Mouse (Mus musculus) cerebellum, adult 8-10 months (tissue): ENCODE data around the gene Timm8a1.
"Not testable (repeated sequence)": the region's sequence is repeated elsewhere in the genome, so short reads cannot be mapped to it uniquely, and the experiment has no call there.

ENCODE experiments used
- DNase-seq: peaks from one replicate; pipeline ENCODE4 v3.0.0; 2022

Timm8a1 gene

DNA sequence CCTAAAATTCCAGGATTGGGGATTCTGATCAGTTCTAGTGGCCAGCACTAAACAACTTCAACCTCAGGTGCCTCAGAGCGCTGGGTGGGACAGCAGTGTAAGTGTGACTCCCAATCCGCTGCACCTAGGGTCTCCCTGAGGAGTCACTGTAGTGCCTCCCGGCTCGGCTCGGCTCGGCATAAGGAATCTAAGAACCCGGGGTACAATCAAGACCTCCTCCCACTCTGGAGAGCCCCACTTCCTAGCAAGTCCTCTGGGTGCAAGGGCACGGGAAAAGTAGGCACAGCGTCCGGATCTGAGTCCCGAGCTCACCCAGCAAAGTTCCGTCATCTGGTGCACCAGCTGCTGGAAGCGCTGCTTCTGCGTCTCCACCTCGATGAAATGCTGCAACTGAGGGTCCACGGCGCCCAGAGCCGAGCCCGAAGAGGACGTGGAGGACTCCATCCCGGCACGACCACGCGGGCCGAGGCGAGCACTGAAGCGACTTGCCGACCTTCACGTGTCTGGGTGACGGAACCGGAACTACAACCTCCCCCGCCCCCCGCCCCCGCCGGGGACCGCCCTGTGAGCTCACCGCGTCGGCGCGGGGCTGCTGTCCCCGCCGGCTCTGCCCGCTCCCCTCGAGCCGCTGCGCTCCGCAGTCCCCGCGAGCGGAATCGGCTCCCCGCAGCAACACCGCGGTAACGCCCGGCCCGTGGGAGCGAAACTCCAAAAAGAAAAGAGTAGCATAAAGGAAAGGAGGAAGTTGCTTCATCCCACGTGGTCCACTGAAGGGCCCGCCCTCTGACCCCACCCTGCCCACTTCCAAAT, at the start of gene Timm8a1:
Timm8a1 (minus strand) TSS at position 721 of the 810 bp plus-strand sequence.
- DNase-seq, result peak; percentile 37

DNA sequence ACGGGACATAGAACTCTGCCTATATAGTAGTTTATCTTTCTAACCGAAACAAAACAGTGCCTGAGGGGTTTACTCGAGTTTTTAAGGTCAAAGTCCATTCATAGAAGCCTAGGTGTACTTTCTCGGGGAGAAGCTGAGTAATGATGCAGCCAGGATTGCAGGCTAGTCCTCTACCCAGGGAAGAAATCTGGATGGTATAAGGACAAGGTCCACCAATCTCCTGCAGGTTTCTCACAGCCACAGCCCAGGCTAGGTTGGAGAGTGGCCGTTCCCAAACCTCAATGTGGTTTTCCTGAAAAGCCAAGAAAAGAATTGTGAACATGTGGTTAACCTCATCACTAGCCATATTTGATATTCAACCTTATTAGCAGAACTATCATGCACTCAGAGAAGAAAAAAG, 48.2 kb upstream of the Timm8a1 start:
- no peak for DNase-seq

- DNase-seq, result no peak
Measured at GRCm38 (mm10) chrX:134588997-134589396, 47.3 kb upstream of the Timm8a1 start.

DNA sequence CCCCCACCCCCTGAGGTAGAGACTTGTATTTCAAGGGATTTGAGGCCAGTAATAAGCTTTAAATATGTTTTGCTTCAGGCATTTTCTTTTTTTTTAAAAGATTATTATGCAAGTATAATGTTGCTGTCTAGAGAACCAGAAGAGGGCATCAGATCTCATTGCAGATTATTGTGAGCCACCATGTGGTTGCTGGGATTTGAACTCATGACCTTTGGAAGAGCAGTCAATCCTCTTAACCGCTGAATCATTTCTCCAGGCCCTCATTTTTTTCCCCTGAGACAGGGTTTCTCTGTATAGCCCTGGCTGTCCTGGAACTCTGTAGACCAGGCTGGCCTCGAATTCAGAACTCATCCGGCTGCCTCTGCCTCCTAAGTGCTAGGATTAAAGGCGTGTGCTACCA, 46.6 kb upstream of the Timm8a1 start:
- DNase-seq, result no peak

DNA sequence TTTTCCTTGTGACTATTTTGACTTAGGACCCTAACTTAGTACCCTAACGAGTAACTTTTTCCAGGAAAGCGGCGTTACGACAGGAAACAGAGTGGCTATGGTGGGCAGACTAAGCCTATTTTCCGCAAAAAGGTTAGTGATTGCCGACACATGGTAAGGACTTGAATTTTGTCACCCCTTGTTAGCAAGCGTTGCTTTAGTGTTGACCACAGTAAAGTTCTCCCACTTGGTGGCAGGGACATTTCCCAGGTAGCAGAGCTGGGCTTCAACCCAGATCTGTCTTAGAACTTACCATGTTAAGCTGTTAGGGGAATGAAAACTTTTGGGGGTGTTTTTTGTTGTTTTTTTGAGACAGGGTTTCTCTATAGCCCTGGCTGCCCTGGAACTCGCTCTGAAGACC, 44.8 kb upstream of the Timm8a1 start:
- no peak for DNase-seq

DNA sequence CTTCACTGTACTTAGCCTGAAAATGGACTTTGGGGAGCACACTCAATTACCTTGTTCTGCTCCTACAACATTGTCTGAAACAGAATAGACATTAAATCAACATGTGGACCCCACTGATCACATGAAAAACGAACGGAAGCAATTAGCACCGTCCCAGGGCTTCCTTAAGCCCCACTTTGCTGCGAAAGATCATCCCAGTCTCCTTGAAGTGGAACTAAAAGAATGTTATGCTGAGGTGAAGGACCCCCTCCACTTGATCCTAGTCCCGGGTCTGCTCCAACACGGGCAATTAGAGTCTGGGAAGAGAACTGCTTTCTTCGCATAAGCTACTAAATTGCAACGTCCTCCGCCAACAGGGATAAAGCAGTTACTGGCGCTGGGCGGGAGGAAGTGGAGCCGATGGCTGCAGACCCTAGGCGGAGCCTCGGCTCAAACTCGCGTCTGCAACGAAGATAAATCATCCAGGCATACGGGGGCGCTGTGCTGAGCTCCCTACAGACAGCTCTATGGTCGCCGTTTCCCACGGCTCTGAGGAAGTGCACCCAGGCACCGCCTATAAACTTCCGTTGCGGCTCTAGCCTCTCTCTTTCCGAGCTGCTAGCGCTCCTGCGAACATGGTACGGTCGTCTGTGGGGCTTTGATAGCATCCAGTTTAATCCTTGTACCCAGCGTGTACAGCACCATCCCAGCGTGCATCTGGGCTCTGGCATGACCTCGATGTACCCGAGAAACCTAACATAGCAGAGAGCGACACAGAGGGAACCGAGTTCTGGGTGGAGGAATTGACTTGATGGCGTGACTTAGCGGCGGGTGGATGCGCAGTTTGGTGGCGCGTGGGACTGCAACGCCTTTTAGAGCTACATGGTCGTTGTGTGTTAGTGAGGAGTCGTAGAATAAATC, 43.7 kb upstream of the Timm8a1 start, which contains the start of gene Rpl36a:
Rpl36a (plus strand) TSS at position 552 of the 900 bp plus-strand sequence.
- DNase-seq, result peak; percentile 87

GRCm38 (mm10) chrX:134582888-134583669, 41.4 kb upstream of the Timm8a1 start, which contains the start of gene Btk:
Gene Btk (minus strand): TSS chrX:134583570.
- no peak for DNase-seq

GRCm38 (mm10) chrX:134582270-134582669, 40.6 kb upstream of the Timm8a1 start:
- DNase-seq, result no peak

- no peak for DNase-seq
Measured at GRCm38 (mm10) chrX:134580528-134581305, 39.1 kb upstream of the Timm8a1 start.

GRCm38 (mm10) chrX:134577896-134578295, 36.2 kb upstream of the Timm8a1 start:
- DNase-seq, result no peak

- no peak for DNase-seq
Measured at GRCm38 (mm10) chrX:134566536-134567222, 25.0 kb upstream of the Timm8a1 start.

- DNase-seq, result no peak
Measured at GRCm38 (mm10) chrX:134564326-134564725, 22.7 kb upstream of the Timm8a1 start.

GRCm38 (mm10) chrX:134554425-134554824, 12.8 kb upstream of the Timm8a1 start:
- no peak for DNase-seq

- DNase-seq, result no peak
Measured at GRCm38 (mm10) chrX:134553326-134553725, 11.7 kb upstream of the Timm8a1 start.

GRCm38 (mm10) chrX:134550903-134551302, 9.2 kb upstream of the Timm8a1 start:
- DNase-seq, result peak; percentile 39

DNA sequence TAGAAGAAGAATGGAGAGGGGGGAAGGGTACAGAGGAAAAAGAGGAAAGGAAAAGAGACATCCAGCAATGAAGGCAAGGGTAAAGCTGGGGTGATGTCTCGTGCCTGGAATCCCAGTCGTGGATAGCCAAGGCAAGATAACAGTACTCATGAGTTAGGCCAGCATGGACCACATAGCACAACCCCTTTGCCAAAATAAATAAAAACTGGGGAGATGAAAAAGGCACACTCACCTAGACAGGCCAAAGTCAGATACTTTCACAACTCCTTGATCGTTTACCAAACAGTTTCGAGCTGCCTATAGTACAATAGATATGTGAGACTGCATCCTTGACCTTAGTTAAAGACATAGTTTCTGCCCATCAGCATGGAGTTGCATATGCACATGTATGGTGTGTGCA, 5.7 kb upstream of the Timm8a1 start:
- DNase-seq, result no peak

- no peak for DNase-seq
Measured at GRCm38 (mm10) chrX:134541955-134542308, 267 bp upstream of the Timm8a1 start.

DNA sequence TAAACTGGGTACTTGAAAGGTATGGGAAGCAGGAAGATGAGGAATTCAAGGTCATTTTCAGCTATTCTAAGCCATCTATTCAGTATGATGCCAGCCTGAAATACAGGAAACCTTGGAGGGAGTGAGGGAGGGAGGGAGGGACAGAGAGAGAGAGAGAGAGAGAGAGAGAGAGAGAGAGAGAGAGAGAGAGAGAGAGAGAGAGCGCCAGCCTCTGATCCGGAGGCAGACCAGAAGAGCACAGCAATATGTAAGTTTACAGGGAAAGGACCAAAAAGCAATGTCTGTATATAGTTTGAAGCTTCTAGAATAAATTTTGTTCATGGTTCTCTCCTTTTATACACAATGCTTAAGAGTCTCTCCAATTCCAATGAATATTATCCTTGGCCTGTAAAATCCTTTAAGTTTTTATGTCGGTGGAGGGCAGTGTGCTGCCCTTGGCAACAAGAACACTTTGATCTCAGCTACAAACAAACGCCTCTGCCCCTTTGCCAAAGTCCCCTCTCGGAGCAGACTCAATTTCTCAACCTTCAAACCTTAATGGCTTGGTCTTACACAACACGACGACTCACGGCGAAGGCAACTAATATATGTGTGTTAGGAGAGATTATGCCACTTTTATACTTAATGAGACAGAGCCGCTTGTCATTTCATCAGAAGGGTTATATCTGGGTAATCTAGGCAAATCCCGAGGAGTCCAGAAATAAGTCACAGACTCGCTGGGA, 1.1 kb downstream of the Timm8a1 start:
- no peak for DNase-seq

DNA sequence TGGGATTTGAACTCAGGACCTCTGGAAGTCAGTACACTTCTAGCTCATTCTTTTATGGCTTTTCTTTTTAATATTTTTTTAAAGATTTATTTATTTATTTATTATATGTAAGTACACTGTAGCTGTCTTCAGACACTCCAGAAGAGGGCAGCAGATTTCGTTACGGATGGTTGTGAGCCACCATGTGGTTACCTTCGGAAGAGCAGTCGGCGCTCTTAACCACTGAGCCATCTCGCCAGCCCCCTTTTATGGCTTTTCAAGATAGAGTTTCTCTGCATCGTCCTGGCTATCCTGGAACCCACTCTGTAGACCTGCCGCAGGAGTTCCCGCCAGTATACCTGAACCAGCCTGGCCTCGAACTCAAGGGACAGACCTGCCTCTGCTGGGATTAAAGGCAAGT, 1.9 kb downstream of the Timm8a1 start:
- not testable (repeated sequence) for DNase-seq

DNA sequence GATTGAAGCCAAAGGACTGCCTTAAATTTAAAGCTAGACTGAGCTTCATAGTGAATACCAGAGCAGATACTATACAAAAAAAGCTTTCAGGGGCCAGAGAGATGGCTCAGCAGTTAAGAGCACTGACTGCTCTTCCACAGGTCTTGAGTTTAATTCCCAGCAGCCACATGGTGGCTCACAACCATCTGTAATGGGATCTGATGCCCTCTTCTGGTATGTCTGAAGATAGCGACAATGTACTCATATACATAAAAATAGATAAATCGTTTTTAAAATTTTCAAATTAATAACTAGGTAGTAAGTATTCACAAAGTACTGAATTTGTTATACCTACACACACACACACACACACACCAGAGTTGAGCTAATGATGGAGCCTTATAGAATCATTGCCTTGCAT, 8.3 kb downstream of the Timm8a1 start:
- DNase-seq, result no peak

DNA sequence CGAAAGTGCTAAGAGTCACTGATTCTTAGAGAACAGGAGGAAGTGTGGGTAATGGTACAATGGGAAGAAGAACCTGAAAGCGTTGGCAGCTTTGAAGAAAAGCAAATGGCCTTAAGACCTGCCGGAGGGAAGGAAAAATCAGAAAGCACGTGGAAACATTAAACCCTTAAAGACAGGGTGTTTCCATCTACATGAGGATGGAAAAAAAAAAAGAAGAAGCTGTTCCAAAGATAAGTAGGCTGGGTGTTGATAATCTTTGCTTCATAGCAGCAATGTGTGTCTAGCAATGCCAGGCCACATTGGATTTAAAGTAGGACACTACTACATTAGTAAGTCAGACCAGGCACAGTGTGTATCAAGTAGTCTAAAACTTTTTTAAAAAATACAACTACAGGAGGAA, 16.4 kb downstream of the Timm8a1 start:
- DNase-seq, result no peak
